Mouse (Mus musculus) kidney, embryonic 16.5 days (tissue): ENCODE data around the gene Insm2. TPM values are rescaled to one million over a fixed set of nuclear protein-coding genes. Genes with fewer than 3 reads are reported as not detected.

Experiments
- ATAC-seq: fragments of 200-750 bp; cut with Nextera tagmentation; 2 replicates; pipeline ENCODE4 v1.8.0; 2017; ENCODE audit warnings: moderate TSS enrichment; ENCODE audit not compliant: low FRiP score, low TSS enrichment
- H3K27ac ChIP-seq: fragments of 300-500 bp; sonication (generic); 2 replicates; pipeline ENCODE4 v1.5.1; 2014; ENCODE audit warnings: low read length
- H3K27me3 ChIP-seq: fragments of 300-500 bp; sonication (generic); 2 replicates; pipeline ENCODE4 v1.6.1; 2014; ENCODE audit warnings: low read length, control low read depth, mixed read lengths; ENCODE audit not compliant: insufficient read depth
- H3K36me3 ChIP-seq: fragments of 300-500 bp; sonication (generic); 2 replicates; pipeline ENCODE4 v1.6.1; 2014; ENCODE audit warnings: low read length, control low read depth, mixed read lengths; ENCODE audit not compliant: insufficient read depth
- H3K4me1 ChIP-seq: fragments of 300-500 bp; sonication (generic); 2 replicates; pipeline ENCODE4 v1.6.1; 2014; ENCODE audit warnings: low read length, control low read depth, mixed read lengths; ENCODE audit not compliant: insufficient read depth
- H3K4me2 ChIP-seq: fragments of 300-500 bp; sonication (generic); replicated peaks from 2 replicates; pipeline ENCODE4 v1.6.1; 2014; ENCODE audit warnings: low read depth, low read length
- H3K4me3 ChIP-seq: fragments of 300-500 bp; sonication (generic); 2 replicates; pipeline ENCODE4 v1.5.1; 2014; ENCODE audit warnings: mild to moderate bottlenecking, low read length
- H3K9ac ChIP-seq: fragments of 300-500 bp; sonication (generic); replicated peaks from 2 replicates; pipeline ENCODE4 v1.6.1; 2014; ENCODE audit warnings: low read length
- H3K9me3 ChIP-seq: fragments of 300-500 bp; sonication (generic); 2 replicates; pipeline ENCODE4 v1.6.1; 2016; ENCODE audit warnings: low read length, control low read depth
- WGBS: fragments of 180-500 bp; shearing (Covaris S2); extraction: QIAGEN DNeasy Blood & Tissue Kit; methylation state at CpG from one replicate; pipeline ENCODE4 v1.1.7; 2014; 5-methylcytosine and 5-hydroxymethylcytosine counted together
- polyA plus RNA-seq: library from polyadenylated mRNA; unstranded; fragments of >200 nt; fragmentation: Nextera tagmentation; extraction: Ambion mirVana; gene quantifications from 2 replicates; pipeline ENCODE4 v1.2.1, GENCODE M21; 2015

Insm2 gene
- polyA plus RNA-seq, 1 experiment from 2014 or later: 0.26 TPM

DNA sequence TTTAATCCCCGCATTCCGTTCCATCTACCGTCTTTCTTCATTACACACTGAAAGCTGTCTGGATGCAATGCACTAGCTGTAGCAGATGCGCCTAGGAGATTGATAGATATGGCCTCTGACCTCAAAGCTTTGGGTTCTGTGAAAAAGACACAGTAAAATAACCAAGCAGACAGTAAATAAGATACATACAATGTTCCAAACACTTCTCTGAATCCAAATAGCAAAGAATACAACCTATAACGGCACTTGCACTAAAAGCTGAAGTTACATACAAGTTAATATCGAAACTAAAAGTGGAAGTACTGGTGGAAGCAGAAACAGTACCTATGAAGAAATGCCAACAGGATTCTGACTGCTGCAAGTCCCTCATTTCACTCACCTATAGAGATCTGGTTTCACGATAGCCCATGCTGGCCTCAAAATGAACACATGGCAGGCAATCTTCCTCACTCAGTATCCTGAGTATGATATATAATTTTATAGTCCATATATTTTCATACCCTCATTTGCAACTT lies 48.8 kb downstream of the Insm2 start:
- H3K27ac ChIP-seq: no peak overlapping the region
- H3K4me3 ChIP-seq: no peak overlapping the region
- H3K9ac ChIP-seq: no peak overlapping the region
- H3K27me3 ChIP-seq: no peaks in the 10 kb centered on the region
- H3K36me3 ChIP-seq: no peaks in the 10 kb centered on the region
- ATAC-seq: no peak
- H3K4me2 ChIP-seq: no peak overlapping the region
- H3K9me3 ChIP-seq: no peaks in the 10 kb centered on the region
- WGBS: 92% methylated on average over 7 of the region's 7 CpGs
- H3K4me1 ChIP-seq: no peaks in the 10 kb centered on the region

Other genes with a start within 250 kb of the Insm2 start
- 409 and 418 TPM in 2 replicates for gene Psma6, start 215.2 kb upstream of the Insm2 start, polyA plus RNA-seq
- gene Nfkbia, start 106.8 kb upstream of the Insm2 start, polyA plus RNA-seq: 84.8 and 94.7 TPM in 2 replicates
- gene Aldoart2, start 34.2 kb upstream of the Insm2 start, polyA plus RNA-seq: not detected in 2 replicates
- gene Ralgapa1, start 221.7 kb downstream of the Insm2 start, polyA plus RNA-seq: 10.6 and 13.5 TPM in 2 replicates
- 39.5 and 40.1 TPM in 2 replicates for gene Brms1l, start 236.9 kb downstream of the Insm2 start, polyA plus RNA-seq